Mouse (Mus musculus): ENCODE results near the gene Epha3.

Epha3 gene

GRCm38 (mm10) chr16:63863913-63864330 lies at the start of gene Epha3:
Epha3 (minus strand) TSS chr16:63864175.
- DNase-seq (ENCODE audit: low spot score in 2 of 2), result no peak

GRCm38 (mm10) chr16:63903425-63903824 lies 39.5 kb upstream of the Epha3 start:
- no peak for DNase-seq (ENCODE audit: low spot score in 2 of 2)

DNA sequence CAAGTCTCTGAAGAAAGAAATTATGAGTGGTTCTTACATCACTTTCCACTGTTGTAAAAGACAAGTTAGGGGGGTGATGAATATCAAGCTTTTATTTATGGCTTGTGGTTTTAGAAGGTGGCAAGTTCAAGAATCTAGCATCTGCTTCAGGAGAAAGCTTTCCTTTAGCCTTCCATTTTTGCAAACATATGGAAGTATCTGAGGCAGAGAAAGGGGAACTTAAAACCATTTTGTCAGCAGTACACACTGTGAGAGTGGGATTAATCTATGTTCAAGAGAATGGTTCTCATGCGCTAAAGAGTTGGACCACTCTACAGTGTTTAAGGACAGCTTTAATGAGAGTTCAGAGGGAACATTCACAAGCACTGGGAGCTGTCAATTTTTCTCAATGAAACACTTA lies 17.2 kb upstream of the Epha3 start:
- no peak for DNase-seq (ENCODE audit: low spot score in 2 of 2)

DNA sequence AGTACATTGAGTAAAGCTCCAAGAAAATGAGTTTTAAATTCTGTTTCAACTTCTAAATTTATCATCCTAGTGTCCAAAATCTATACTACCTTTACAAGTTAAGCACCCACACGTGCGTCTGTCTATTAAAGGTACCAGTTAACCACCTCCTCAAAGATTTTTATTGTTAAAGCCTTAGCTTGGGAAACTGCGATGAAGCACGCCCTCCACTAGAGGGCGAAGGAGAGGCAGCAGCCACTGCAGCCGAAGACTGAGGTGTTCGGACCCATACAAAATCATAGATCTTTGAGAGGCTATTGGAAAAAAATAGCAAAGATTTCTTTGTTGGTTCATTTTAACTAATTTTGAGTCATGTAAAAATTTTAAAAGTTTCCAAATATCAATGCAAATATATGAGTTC lies 8.3 kb upstream of the Epha3 start:
- no peak for DNase-seq (ENCODE audit: low spot score in 2 of 2)

- no peak for DNase-seq (ENCODE audit: low spot score in 2 of 2)
Measured at GRCm38 (mm10) chr16:63864463-63864976, 545 bp upstream of the Epha3 start.

GRCm38 (mm10) chr16:63863181-63863580 lies 794 bp downstream of the Epha3 start:
- no peak for DNase-seq (ENCODE audit: low spot score in 2 of 2)

DNA sequence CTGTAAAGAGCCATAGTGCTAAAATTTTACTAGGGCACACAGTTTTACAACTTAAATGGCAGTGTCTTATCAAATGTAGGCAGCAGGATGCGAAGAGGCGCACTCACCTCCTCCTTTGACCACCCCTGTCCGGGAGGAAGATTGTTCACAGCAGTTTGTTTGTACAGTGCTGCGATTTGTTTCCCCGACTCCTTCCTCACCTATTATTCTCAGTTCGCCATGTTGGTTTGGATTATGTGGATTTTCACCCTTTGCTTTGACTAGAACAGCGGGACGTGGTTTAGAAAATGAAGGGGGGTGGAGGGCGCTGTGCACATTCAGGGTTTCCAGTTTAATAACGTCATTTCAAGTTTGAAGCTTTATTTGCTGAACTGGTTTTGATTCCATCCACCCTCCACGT lies 6.4 kb downstream of the Epha3 start:
- DNase-seq (ENCODE audit: low spot score in 2 of 2), result no peak

GRCm38 (mm10) chr16:63856658-63857552 lies 7.1 kb downstream of the Epha3 start:
- DNase-seq (ENCODE audit: low spot score in 2 of 2), result no peak

GRCm38 (mm10) chr16:63850297-63850696 lies 13.7 kb downstream of the Epha3 start:
- no peak for DNase-seq (ENCODE audit: low spot score in 2 of 2)

DNA sequence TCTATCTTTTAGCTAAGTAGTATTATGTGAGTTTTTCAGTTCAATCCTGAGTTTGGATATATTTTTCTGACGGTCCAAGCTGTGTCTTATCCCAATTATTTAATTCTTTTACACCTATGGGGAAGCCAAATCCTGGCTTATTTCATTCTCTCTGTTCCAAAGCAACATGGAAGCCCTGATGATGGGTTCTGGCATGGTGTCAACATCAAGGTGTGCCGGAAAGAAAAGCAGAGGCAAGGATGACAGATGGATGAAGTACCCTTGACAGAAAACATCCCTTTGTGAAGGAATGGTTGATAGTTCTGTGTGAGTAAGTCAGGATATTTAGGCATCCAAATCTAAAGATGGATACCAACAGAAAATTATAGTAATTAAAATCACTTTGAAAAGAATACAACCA lies 21.1 kb downstream of the Epha3 start:
- no peak for DNase-seq (ENCODE audit: low spot score in 2 of 2)

DNA sequence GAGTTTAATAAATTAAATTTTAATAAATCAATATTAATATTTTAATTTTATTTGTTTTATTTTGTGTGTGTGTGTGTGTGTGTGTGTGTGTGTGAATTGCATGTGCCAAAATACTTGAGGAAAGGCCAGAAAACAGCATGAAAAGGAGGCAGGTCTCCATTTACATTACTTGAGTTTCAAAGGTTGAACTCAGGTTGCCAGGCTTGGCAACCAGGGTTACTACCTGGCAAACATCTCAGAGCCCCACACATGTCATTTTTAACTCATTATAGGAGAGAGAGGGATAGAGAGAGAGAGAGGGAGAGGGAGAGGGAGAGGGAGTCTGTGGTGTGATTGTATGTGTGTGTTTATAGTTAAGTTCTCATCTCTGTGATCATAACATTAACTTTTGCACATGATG lies 26.5 kb downstream of the Epha3 start:
- DNase-seq (ENCODE audit: low spot score in 2 of 2), result no peak

GRCm38 (mm10) chr16:63821164-63821563 lies 42.8 kb downstream of the Epha3 start:
- DNase-seq (ENCODE audit: low spot score in 2 of 2), result no peak

- no peak for DNase-seq (ENCODE audit: low spot score in 2 of 2)
Measured at GRCm38 (mm10) chr16:63817606-63818005, 46.4 kb downstream of the Epha3 start.

DNA sequence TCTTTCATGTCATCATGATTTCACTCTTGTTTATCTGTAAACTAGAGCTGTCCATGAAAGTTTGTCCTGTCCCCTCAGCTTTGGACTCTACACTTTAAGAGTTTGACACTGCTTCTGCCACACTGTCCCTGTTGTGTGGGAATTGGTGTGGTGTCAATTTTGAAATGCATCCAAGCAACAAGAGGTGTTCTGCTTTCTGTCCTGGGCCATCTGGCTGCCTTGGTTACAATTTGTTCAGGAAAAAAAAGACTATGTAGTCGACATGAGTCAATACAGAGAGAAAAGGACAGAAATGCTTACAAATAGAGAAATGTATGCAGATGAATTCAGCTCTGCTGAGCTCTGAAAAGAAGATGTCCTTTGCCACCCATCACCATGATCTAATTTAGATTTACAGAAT lies 47.3 kb downstream of the Epha3 start:
- no peak for DNase-seq (ENCODE audit: low spot score in 2 of 2)

DNA sequence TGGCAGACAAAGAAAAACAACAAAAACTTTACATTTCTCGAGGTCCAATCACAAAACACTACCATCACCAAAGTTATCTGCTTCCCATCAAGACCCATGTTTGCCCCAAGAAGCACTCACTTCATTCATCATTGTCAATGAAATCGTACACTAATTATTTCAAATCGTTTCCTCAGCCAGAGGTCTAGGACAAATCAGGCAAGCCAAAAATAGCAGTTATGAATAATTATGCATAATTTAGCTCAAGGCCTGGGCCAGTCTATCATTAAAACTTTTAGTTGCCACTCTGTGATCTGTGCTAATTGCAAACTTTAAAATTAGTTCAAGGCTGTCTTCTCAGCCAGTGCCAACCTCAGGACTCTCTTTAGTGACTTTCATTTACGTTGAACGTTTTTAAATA lies 54.1 kb downstream of the Epha3 start:
- no peak for DNase-seq (ENCODE audit: low spot score in 2 of 2)

GRCm38 (mm10) chr16:63808991-63809390 lies 55.0 kb downstream of the Epha3 start:
- no peak for DNase-seq (ENCODE audit: low spot score in 2 of 2)

GRCm38 (mm10) chr16:63806437-63807129 lies 57.4 kb downstream of the Epha3 start:
- DNase-seq (ENCODE audit: low spot score in 2 of 2), result no peak

- DNase-seq (ENCODE audit: low spot score in 2 of 2), result no peak
Measured at GRCm38 (mm10) chr16:63806025-63806424, 58.0 kb downstream of the Epha3 start.

DNA sequence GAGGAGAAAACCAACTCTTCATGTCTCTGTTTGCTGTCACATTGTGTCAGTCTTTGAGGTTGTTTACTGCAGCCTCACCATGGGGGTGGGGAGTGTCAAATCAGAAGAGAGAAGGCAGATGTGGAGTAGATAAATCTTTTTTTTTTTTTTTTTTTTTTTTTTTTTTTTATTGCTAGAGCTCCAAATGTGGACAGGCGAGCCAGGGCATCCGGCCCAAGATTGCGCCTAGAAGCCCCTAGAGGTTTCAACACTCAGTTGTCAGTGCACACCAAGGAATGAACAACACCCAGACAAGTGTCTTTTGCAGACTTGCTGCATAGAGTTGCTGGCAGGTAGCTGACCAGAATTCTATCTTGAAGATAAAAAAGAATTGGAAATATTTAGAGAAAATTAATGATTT lies 62.5 kb downstream of the Epha3 start:
- no peak for DNase-seq (ENCODE audit: low spot score in 2 of 2)

GRCm38 (mm10) chr16:63798341-63798740 lies 65.6 kb downstream of the Epha3 start:
- no peak for DNase-seq (ENCODE audit: low spot score in 2 of 2)

GRCm38 (mm10) chr16:63794292-63794691 lies 69.7 kb downstream of the Epha3 start:
- no peak for DNase-seq (ENCODE audit: low spot score in 2 of 2)

DNA sequence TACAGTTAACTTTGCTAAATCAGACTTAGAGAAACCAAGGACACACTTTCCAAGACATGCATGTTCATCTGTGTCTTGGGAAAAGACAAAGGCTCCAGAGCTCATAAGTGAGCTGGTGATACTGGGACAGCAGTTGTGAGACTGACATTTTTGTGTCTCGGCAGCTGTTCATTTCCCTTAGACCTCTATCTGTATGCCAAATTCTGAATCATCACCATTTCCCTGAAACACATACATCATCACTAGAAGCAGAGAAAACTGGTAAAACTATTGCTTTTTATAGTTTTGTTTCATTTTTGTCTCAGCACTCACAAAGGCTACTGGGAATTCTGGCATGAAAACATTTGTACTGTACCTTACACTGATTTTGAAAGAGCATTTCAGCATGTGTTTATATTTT lies 70.2 kb downstream of the Epha3 start:
- no peak for DNase-seq (ENCODE audit: low spot score in 2 of 2)

- no peak for DNase-seq (ENCODE audit: low spot score in 2 of 2)
Measured at GRCm38 (mm10) chr16:63792084-63792483, 71.9 kb downstream of the Epha3 start.

Measured in spleen, postnatal 14 days (tissue).